8 mouse cellular contexts compared by ENCODE assay signal in genomic region chr3:79153039-79153487, GRCm38 (mm10).
DNase-seq lines count a peak whose midpoint lies in the region; ATAC-seq and TF ChIP-seq lines count a peak whose summit lies in the region.

No protein-coding gene starts in this region.

- H3K27me3 ChIP-seq in lung, embryonic 14.5 days (ENCODE audit: insufficient read depth, low read length), result no peaks in the 10 kb centered on the region

- no peaks in the 10 kb centered on the region for H3K9me3 ChIP-seq in lung, embryonic 14.5 days (ENCODE audit: low read depth, low read length)

- peak overlapping the region; percentile 6; the same call in 1 of the 2 replicates for H3K27ac ChIP-seq in lung, embryonic 14.5 days (ENCODE audit: low read depth)

- no peaks in the 10 kb centered on the region for H3K36me3 ChIP-seq in lung, embryonic 14.5 days (ENCODE audit: insufficient read depth)

- no peak for TF ChIP-seq CTCF in lung, embryonic 14.5 days (IDR thresholded peaks at IDR 0.05; ENCODE audit: low read depth)

- DNase-seq in heart, adult 11 months, result peak; percentile 94
- DNase-seq in heart, postnatal 4 days, result no peak
- DNase-seq in 416B (ENCODE audit: low read depth), result peak; percentile 99
- peak; percentile 67 to 74 for DNase-seq in adrenal gland, postnatal 36 days
- DNase-seq in lung, embryonic 14.5 days, result peak; percentile 51
- no peak for DNase-seq in cerebellum, adult 18-20 months
- no peak for DNase-seq in thymus, postnatal 14 days
- DNase-seq in gastrocnemius, postnatal 36 days, result no peak

- no peak overlapping the region for H3K4me2 ChIP-seq in lung, embryonic 14.5 days

- no peak; the same call in 1 of the 2 replicates for ATAC-seq in lung, embryonic 14.5 days (ENCODE audit: insufficient read depth)

- no peaks in the 10 kb centered on the region for H3K4me1 ChIP-seq in lung, embryonic 14.5 days (ENCODE audit: insufficient read depth)

- 65% methylated on average over 5 of the region's 5 CpGs for WGBS in lung, embryonic 14.5 days

- H3K9ac ChIP-seq in lung, embryonic 14.5 days, result no peak overlapping the region

- no peak overlapping the region for H3K4me3 ChIP-seq in lung, embryonic 14.5 days (ENCODE audit: low read depth, low read length)

- intact Hi-C loops in gastrocnemius, postnatal 36 days (cut with DNase I), result no loop called here

Comparison
In these comparisons a context has a peak if more than half of its experiments do, and no peak if none do; other contexts are left out.
1. DNase-seq: peak in heart, adult 11 months (single experiment), 416B (single experiment), adrenal gland, postnatal 36 days (2 of 2) and lung, embryonic 14.5 days (single experiment); none in heart, postnatal 4 days (single experiment), cerebellum, adult 18-20 months (0 of 2), thymus, postnatal 14 days (single experiment) and gastrocnemius, postnatal 36 days (0 of 2).